Mouse (Mus musculus) erythroblast, embryonic 14.5 days (primary cell): ENCODE data around the gene Mdp1.

Experiments
- GATA1 ChIP-seq: IDR thresholded peaks from 2 replicates; pipeline ENCODE4 v1.6.1; 2012; ENCODE audit warnings: low read length, inconsistent platforms, mixed read lengths
- TAL1 ChIP-seq: IDR thresholded peaks from 3 replicates; pipeline ENCODE4 v1.6.1; 2012; ENCODE audit warnings: low read length, inconsistent platforms, mixed read lengths

DNA sequence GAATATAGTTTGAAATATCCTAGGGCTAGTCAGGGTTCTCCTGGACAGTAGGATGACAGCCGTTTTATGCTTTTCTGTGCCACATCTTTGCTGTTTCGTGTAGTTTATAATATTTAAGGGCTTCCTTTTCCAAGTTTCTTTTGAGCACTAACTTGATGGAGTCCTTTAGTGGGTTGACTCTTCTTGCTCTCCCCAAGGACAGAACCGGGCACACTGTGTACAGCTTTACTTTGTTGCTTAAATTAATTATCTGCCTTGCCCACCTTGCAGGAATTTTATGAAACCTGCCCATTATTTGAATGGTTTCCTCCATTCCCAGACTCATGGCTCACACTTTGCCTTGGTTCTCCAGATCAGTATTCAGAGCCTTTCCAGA, 21.8 kb upstream of the Mdp1 start:
- no peak for TF ChIP-seq GATA1
- no peak for TF ChIP-seq TAL1
